Mouse (Mus musculus): Measurements from ENCODE around the gene Gm21746. TPM values are rescaled to one million over a fixed set of nuclear protein-coding genes. Genes with fewer than 3 reads are reported as not detected.
"Not testable (repeated sequence)": the region's sequence is repeated elsewhere in the genome, so short reads cannot be mapped to it uniquely, and the experiment has no call there.

The Gm21746 gene
- polyA plus RNA-seq (2012; rRNA removed), result not detected in 2 replicates

GRCm38 (mm10) chrY:6237895-6238294 is at the start of gene Gm21746:
Gm21746 (minus strand) TSS chrY:6237995.
- not testable (repeated sequence) for DNase-seq; H3K4me1 ChIP-seq (ENCODE audit: control insufficient read depth, insufficient read depth, low read length); H3K4me3 ChIP-seq (replicated peaks; ENCODE audit: extremely low read depth, low read depth, low read length)
- no CpG with 5 or more reads among the region's 3 CpGs for WGBS

- DNase-seq; H3K4me3 ChIP-seq (replicated peaks; ENCODE audit: extremely low read depth, low read depth, low read length); H3K4me1 ChIP-seq (ENCODE audit: control insufficient read depth, insufficient read depth, low read length): not testable (repeated sequence)
Measured at GRCm38 (mm10) chrY:6266798-6267197, 29.0 kb upstream of the Gm21746 start, which contains the start of gene Gm20873. Gm20873 (plus strand) TSS chrY:6267098.

Other genes starting within 250 kb of the Gm21746 start
- gene Gm20873, start 29.1 kb upstream of the Gm21746 start, polyA plus RNA-seq (2012; rRNA removed), result not detected in 2 replicates